Mouse (Mus musculus) brain, embryonic 18.5 days (tissue): Measurements from ENCODE around the gene Ppp3r1.

Source experiments
- DNase-seq: peaks from one replicate; pipeline ENCODE4 v3.0.0-alpha.2; 2012; ENCODE audit warnings: low read depth, low spot score

The Ppp3r1 gene

GRCm38 (mm10) chr11:17158858-17159737 lies at the start of gene Ppp3r1:
Gene Ppp3r1, plus strand, starts transcription at chr11:17159263.
- DNase-seq: peak; percentile 95

- no peak for DNase-seq
These were observed 46.5 kb upstream of the Ppp3r1 start for GRCm38 (mm10) chr11:17112419-17113090.

GRCm38 (mm10) chr11:17126418-17126817 lies 32.6 kb upstream of the Ppp3r1 start:
- DNase-seq: no peak

GRCm38 (mm10) chr11:17135638-17136037 lies 23.4 kb upstream of the Ppp3r1 start:
- no peak for DNase-seq

GRCm38 (mm10) chr11:17138306-17139033 lies 20.6 kb upstream of the Ppp3r1 start:
- no peak for DNase-seq

GRCm38 (mm10) chr11:17159738-17160241 lies 727 bp downstream of the Ppp3r1 start:
- peak; percentile 6 for DNase-seq

- DNase-seq: peak; percentile 28
These were observed 1.2 kb downstream of the Ppp3r1 start for GRCm38 (mm10) chr11:17160242-17160641.

- no peak for DNase-seq
These were observed 4.9 kb downstream of the Ppp3r1 start for GRCm38 (mm10) chr11:17163956-17164355.

- no peak for DNase-seq
These were observed 7.6 kb downstream of the Ppp3r1 start for GRCm38 (mm10) chr11:17166627-17167026.

- no peak for DNase-seq
These were observed 10.2 kb downstream of the Ppp3r1 start for GRCm38 (mm10) chr11:17169262-17169661.

GRCm38 (mm10) chr11:17170938-17171729 lies 12.1 kb downstream of the Ppp3r1 start:
- DNase-seq: no peak

- no peak for DNase-seq
These were observed 13.2 kb downstream of the Ppp3r1 start for GRCm38 (mm10) chr11:17172300-17172699.

- DNase-seq: no peak
These were observed 17.6 kb downstream of the Ppp3r1 start for GRCm38 (mm10) chr11:17176638-17177037.

GRCm38 (mm10) chr11:17180753-17181152 lies 21.7 kb downstream of the Ppp3r1 start:
- DNase-seq: no peak

GRCm38 (mm10) chr11:17181807-17182206 lies 22.7 kb downstream of the Ppp3r1 start, which contains the start of gene Wdr92:
Gene Wdr92, plus strand, starts transcription at chr11:17182107.
- DNase-seq: no peak

GRCm38 (mm10) chr11:17183165-17183564 lies 24.1 kb downstream of the Ppp3r1 start:
- DNase-seq: no peak

- no peak for DNase-seq
These were observed 28.6 kb downstream of the Ppp3r1 start for GRCm38 (mm10) chr11:17187649-17188048.

- DNase-seq: no peak
These were observed 29.7 kb downstream of the Ppp3r1 start for GRCm38 (mm10) chr11:17188786-17189185.

GRCm38 (mm10) chr11:17192151-17192844 lies 33.2 kb downstream of the Ppp3r1 start:
- DNase-seq: no peak

- DNase-seq: no peak
These were observed 40.1 kb downstream of the Ppp3r1 start for GRCm38 (mm10) chr11:17199170-17199569.
